ENCODE assay signal across 19 mouse cellular contexts in the genomic region with DNA sequence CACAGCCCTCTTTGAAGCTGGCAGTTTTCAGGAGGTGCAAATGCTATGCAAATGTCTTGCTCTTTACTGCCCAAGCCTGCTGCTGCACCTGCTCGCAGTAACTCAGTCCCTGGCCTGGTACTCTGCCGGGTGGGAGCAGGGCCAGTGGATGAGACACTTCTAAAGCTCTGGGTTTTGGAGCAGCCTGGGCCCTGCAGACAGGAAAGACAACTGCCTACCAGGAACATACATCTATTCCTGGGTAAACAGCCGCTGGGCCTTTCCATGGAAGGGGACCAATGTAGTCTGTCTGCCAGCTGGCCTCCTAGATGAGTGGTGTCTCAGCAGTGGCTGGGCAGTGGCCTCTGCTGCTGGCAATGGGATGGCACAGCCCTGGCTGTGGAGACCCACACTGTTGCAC.
DNase-seq lines count a peak whose midpoint lies in the region; ATAC-seq and TF ChIP-seq lines count a peak whose summit lies in the region.
"Had no signal": no experiment of that assay in that cellular context is flagged by ENCODE, and none has a peak within 500 bp of the region (broad histone marks: within the 10 kb centered on the region; RNA-seq: fewer than 3 reads in every experiment).

No protein-coding gene starts in this region.

- no peak; the same call in 1 of the 2 replicates for TF ChIP-seq CTCF in hindbrain, postnatal 0 days (IDR thresholded peaks at IDR 0.05; ENCODE audit: low read depth)

- no peak overlapping the region for H3K27ac ChIP-seq in hindbrain, postnatal 0 days
- no peak overlapping the region for H3K27ac ChIP-seq in hindbrain, embryonic 14.5 days
- H3K27ac ChIP-seq: forebrain, embryonic 10.5 days; heart, embryonic 15.5 days; liver, embryonic 14.5 days; midbrain, embryonic 12.5 days had no signal

- no peak overlapping the region for H3K4me3 ChIP-seq in hindbrain, postnatal 0 days (ENCODE audit: low read length)
- H3K4me3 ChIP-seq in hindbrain, embryonic 14.5 days (replicated peaks; ENCODE audit: low read length) = no peak overlapping the region
- H3K4me3 ChIP-seq: forebrain, embryonic 10.5 days; heart, embryonic 15.5 days; midbrain, embryonic 12.5 days had no signal

- no peaks in the 10 kb centered on the region for H3K4me1 ChIP-seq in hindbrain, postnatal 0 days (ENCODE audit: insufficient read depth, low read length)
- no peaks in the 10 kb centered on the region for H3K4me1 ChIP-seq in hindbrain, embryonic 14.5 days (replicated peaks; ENCODE audit: control insufficient read depth, insufficient read depth, low read length)
- H3K4me1 ChIP-seq: heart, embryonic 15.5 days had no signal

- H3K4me2 ChIP-seq in hindbrain, postnatal 0 days (ENCODE audit: low read depth, low read length) = no peak overlapping the region
- no peak overlapping the region for H3K4me2 ChIP-seq in hindbrain, embryonic 14.5 days (replicated peaks)
- H3K4me2 ChIP-seq: heart, embryonic 15.5 days; lung, embryonic 14.5 days; midbrain, embryonic 12.5 days had no signal

- H3K36me3 ChIP-seq in hindbrain, postnatal 0 days (ENCODE audit: insufficient read depth, low read length) = no peaks in the 10 kb centered on the region
- no peaks in the 10 kb centered on the region for H3K36me3 ChIP-seq in hindbrain, embryonic 14.5 days (replicated peaks; ENCODE audit: control insufficient read depth, insufficient read depth)
- H3K36me3 ChIP-seq: forebrain, embryonic 10.5 days; heart, embryonic 15.5 days; midbrain, embryonic 12.5 days had no signal

- no peak overlapping the region for H3K9ac ChIP-seq in hindbrain, postnatal 0 days (replicated peaks; ENCODE audit: low read length)
- no peak overlapping the region for H3K9ac ChIP-seq in hindbrain, embryonic 14.5 days
- H3K9ac ChIP-seq: heart, embryonic 15.5 days; liver, embryonic 14.5 days; lung, embryonic 14.5 days; midbrain, embryonic 12.5 days had no signal

- intact Hi-C loops in gastrocnemius, postnatal 36 days (cut with DNase I) = no loop called here

- 76% methylated on average over 3 of the region's 3 CpGs for WGBS in hindbrain, postnatal 0 days
- 71% methylated on average over 3 of the region's 3 CpGs for WGBS in hindbrain, embryonic 14.5 days

- peak; percentile 81 to 88 for DNase-seq in cerebellum, postnatal 10 days
- no peak for DNase-seq in cerebellum, adult 9-10 months
- peak; percentile 28 for DNase-seq in hindbrain, postnatal 0 days (ENCODE audit: low spot score)
- no peak for DNase-seq in hindbrain, embryonic 14.5 days (ENCODE audit: low spot score)
- DNase-seq in gastrocnemius, adult 18-20 months (ENCODE audit: low spot score) = peak; percentile 72
- DNase-seq in gastrocnemius, postnatal 36 days = peak; percentile 32 to 42
- DNase-seq in thymus, postnatal 25 days = no peak
- DNase-seq: adrenal gland, postnatal 10 days; cerebellum, adult 9-11 months; heart, postnatal 4 days; kidney, adult 18-20 months; kidney, postnatal 10 days; lung, embryonic 14.5 days; thymus, postnatal 36 days had no signal

- no peaks in the 10 kb centered on the region for H3K27me3 ChIP-seq in hindbrain, postnatal 0 days (ENCODE audit: insufficient read depth, low read length)
- no peaks in the 10 kb centered on the region for H3K27me3 ChIP-seq in hindbrain, embryonic 14.5 days (ENCODE audit: control insufficient read depth, insufficient read depth, low read length)
- H3K27me3 ChIP-seq: midbrain, embryonic 12.5 days had no signal

- ATAC-seq in hindbrain, postnatal 0 days = peak; percentile 27; the same call in 1 of the 2 replicates
- no peak for ATAC-seq in hindbrain, embryonic 14.5 days (ENCODE audit: low FRiP score)
- ATAC-seq: inflammation-experienced regulatory T-cells, adult 6 months had no signal

- no peaks in the 10 kb centered on the region for H3K9me3 ChIP-seq in hindbrain, postnatal 0 days (ENCODE audit: low read length)
- no peaks in the 10 kb centered on the region for H3K9me3 ChIP-seq in hindbrain, embryonic 14.5 days (ENCODE audit: control insufficient read depth, low read length)
- H3K9me3 ChIP-seq: forebrain, embryonic 10.5 days; heart, embryonic 15.5 days; midbrain, embryonic 12.5 days had no signal

Comparison
In these comparisons a context has a peak if more than half of its experiments do, and no peak if none do; other contexts are left out.
1. DNase-seq: peak in cerebellum, postnatal 10 days (2 of 2), hindbrain, postnatal 0 days (single experiment), gastrocnemius, adult 18-20 months (single experiment) and gastrocnemius, postnatal 36 days (2 of 2); none in cerebellum, adult 9-10 months (single experiment), hindbrain, embryonic 14.5 days (single experiment) and thymus, postnatal 25 days (single experiment).